22 mouse cellular contexts compared by ENCODE assay signal in the genomic region with DNA sequence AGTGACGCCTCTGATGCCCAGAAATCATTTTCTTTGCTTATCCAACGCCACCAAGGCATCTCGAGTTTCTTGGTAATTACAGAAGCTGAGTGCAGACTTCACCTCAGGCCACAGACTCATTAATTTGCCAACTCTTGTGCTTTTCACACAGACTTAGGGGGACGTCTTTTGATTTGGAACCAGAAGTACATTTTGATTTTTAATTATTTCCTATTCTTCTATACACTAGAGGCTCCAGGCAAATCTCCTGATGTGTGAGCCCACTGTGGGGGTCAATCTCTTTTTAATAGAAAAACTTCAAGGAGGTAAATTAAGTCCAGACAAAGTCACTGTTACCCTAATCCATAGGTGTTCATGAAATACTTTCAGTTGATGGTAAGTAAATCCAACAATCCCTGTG. TPM values are rescaled to one million over a fixed set of nuclear protein-coding genes. Genes with fewer than 3 reads are reported as not detected.
"Had no signal": no experiment of that assay in that cellular context is flagged by ENCODE, and none has a peak within 500 bp of the region (broad histone marks: within the 10 kb centered on the region; RNA-seq: fewer than 3 reads in every experiment).

No protein-coding gene starts in this region.

- H3K4me2 ChIP-seq: liver, embryonic 11.5 days; liver, embryonic 13.5 days; liver, embryonic 15.5 days; lung, embryonic 15.5 days; neural tube, embryonic 13.5 days; neural tube, embryonic 15.5 days had no signal

- H3K27ac ChIP-seq: liver, embryonic 13.5 days; liver, embryonic 15.5 days; lung, embryonic 15.5 days; macrophage; neural tube, embryonic 13.5 days; neural tube, embryonic 15.5 days had no signal

- H3K36me3 ChIP-seq: liver, embryonic 13.5 days; liver, embryonic 15.5 days; lung, embryonic 15.5 days; neural tube, embryonic 13.5 days; neural tube, embryonic 15.5 days had no signal

- H3K4me1 ChIP-seq: liver, embryonic 15.5 days; lung, embryonic 15.5 days; neural tube, embryonic 13.5 days; neural tube, embryonic 15.5 days had no signal

- H3K27me3 ChIP-seq: liver, embryonic 13.5 days; liver, embryonic 15.5 days; lung, embryonic 15.5 days; megakaryocyte, embryonic 14.5 days; neural tube, embryonic 13.5 days; neural tube, embryonic 15.5 days had no signal

- ATAC-seq: liver, postnatal 0 days; lung, postnatal 0 days had no signal

- H3K9me3 ChIP-seq: liver, embryonic 13.5 days; liver, embryonic 15.5 days; lung, embryonic 15.5 days; megakaryocyte, embryonic 14.5 days; neural tube, embryonic 13.5 days; neural tube, embryonic 15.5 days had no signal

- DNase-seq: liver, embryonic 13.5 days; liver, postnatal 0 days; lung, adult 2 months; lung, postnatal 14 days; lung, postnatal 36 days; retina, postnatal 1 day; right cerebral cortex, adult 18-20 months; right cerebral cortex, postnatal 25 days; right cerebral cortex, postnatal 4 days; spleen, adult 18-20 months; thymus, adult 2 months; thymus, postnatal 25 days; thymus, postnatal 4 days had no signal

- H3K4me3 ChIP-seq: liver, embryonic 13.5 days; liver, embryonic 15.5 days; lung, embryonic 15.5 days; megakaryocyte, embryonic 14.5 days; myocyte; neural tube, embryonic 13.5 days; neural tube, embryonic 15.5 days had no signal

- H3K9ac ChIP-seq: liver, embryonic 13.5 days; liver, embryonic 15.5 days; liver, postnatal 0 days; lung, embryonic 15.5 days; neural tube, embryonic 13.5 days; neural tube, embryonic 15.5 days had no signal

RNA-seq across cellular contexts. Expression of a gene that starts 26.6 kb away (rescaled TPM):
- polyA plus RNA-seq: myocyte had no signal
